Mouse (Mus musculus) c-Kit-positive CD71-positive TER-119-negative erythroid progenitor cells, embryonic 14.5 days (primary cell): Measurements from ENCODE around the gene Endou.

Experiments
- DNase-seq: peaks from one replicate; pipeline ENCODE4 v3.0.0-alpha.2; 2013; ENCODE audit warnings: low read depth

The Endou gene

DNA sequence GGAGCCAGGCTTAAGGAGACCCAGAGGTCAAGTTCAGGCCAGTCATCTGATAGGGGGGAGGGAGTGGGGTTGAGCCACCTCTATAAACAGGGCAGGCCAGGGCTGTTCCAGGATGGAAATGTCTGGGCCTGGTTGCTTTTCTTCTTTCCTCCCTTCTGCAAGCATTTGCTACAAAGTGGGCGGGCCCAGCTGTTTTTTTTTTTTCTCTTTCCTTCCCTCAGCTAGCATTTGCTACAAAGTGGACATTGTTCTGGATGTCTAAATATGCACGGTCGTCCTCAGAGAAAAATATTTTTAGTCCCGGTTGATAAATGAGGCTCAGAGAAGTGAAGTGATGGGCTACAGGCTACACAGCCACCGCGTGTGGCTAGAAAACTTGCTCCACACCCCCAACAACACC, 23.3 kb upstream of the Endou start:
- DNase-seq, result no peak

DNA sequence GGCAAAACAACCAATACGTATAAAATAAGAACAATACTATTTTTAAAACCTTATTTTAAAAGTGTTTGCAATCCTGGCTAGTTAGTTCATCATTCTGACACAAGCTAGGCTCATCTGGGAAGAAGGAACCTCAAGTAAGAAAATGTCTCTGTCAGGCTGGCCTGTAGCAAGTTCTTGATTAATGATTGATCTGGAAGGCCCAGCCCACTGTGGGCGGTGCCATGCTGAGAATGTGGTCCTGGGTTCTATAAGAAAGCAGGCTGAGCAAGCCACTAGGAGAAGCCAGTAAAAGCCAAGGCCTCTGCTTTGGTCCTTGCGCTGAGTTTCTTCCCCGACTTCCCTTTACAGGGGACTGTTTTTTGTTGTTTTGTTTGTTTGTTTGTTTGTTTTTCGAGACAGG, 21.4 kb upstream of the Endou start:
- DNase-seq, result no peak

DNA sequence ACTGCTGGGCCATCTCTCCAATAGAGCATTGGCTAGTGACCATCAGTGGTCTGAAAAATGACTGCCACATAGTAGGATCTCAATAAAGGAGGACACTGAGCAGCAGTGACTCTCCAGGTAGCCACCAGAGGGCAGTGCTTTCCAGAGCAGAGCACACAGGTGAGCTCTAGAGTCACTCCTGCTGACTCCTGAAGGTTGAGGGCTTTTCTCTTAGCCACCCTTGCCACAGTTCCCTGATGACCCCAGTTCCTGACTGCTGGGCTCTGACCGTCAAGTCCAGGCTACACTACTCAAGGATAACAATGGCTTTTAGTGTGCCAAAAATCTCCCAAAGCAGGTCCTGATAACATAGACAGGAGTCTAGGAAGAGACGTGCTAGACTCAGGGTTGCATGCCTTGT, 20.5 kb upstream of the Endou start:
- DNase-seq, result no peak

DNA sequence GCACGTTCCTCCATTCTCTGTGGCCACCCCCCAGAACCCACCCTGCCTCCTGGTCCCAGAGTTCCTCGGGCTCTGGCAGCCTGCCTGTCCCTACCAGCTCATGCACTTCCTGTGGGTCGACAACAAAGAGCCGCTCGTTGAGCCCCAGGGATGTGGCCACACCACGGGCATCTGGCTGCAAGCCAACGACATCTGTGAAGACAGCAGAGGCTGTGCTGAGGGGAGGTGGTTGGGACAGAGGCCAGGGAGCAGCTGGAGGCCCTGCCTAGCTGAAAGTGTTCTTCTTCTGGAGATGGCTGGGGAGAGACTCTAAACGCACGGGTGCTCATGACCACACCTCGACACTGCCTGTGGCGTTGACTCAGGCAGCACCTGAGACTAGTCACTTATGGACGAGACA, 19.6 kb upstream of the Endou start:
- DNase-seq, result no peak

DNA sequence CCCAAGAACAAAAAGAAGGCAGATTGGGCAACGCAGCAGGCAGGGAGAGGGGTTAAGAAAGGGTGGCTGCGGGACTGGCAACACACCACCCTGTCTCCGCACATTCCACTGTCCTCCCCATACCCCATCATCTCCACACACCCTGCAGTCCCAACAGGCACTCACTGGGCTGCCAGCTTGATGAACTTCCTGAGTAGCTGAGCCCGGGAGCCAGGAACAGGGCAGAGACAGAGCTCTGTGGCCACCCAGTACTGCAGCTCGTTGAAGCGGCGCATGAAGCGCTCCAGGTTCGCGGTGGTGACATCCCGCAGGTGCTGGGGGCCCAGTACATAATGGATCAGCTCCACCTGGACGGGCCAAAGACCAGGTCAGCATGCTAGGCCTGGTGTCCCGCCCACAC, 18.7 kb upstream of the Endou start:
- DNase-seq, result no peak

DNA sequence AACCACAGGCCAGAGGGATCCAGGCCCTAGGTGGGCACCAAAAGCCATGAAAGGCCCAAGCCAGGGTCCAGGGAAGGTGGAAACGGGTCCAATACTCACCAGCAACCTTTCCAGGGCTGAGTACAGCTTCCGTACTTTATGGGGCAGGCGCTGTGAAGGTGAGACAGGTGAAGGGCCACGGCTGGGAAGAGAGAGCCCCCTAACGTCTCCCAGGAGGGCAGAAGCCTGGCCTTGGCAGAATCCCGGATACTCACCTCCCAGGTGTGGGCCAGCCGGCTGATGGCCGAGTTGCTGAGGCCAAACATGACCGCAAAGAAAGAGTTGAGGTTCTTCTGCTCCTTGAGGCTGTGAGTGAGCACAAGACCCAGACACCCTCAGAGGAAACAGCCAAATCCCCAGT, 18.3 kb upstream of the Endou start:
- DNase-seq, result no peak

DNA sequence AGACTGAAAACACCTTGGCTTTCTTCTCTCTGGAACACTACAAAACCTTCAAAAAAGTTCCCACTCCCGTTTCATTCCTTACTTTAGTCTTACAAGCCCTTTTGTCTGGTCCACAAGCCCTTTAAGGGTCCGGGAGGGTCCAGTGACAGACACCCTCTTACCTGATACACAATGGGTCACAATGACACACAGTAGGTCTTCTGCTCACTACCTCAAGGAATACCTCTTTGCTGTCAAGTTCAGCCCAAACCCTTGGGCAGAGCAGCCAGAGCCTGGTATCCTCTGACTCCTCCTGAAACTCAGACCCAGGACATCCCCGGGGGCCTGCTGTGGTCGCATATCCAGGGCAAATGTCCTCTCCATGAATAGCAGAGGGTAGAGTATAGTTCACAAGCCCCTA, 17.8 kb upstream of the Endou start:
- DNase-seq, result no peak

DNA sequence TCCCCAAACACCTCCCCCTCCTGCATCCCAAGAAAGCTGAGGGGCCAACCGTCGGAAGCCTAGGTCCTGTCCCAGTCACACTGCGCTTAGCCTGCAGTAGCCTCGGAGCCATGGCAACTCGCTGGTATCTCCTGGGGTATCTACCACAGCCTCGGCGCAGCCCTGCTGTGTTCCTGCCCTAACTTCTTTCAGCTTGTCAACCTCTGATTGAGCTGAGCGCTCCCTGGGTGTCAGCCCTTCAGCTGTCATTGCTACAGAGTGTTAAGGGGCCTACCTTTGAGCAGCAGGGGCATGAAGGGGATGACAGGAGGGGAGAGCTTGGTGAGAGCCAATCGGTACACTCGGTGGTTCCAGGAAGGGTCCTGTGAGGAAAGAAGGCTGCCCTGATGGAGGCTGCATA, 17.2 kb upstream of the Endou start:
- DNase-seq, result no peak

DNA sequence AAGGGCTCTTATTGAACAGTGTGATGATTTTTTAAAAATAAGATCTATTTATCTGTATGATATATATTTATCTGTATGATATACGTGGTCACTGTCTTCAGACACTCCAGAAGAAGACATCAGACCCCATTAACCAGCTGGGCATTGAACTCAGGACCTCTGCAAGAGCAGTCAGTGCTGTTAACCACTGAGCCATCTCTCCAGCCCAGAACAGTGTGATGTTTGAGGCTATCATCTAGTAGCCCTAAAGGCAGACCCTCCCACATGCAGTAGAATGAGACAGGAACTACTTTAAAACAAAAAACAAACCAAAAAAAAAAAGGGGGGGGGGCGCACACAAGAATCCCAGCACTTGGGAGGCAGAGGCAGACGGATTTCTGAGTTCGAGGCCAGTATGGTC, 16.3 kb upstream of the Endou start:
- DNase-seq, result no peak

DNA sequence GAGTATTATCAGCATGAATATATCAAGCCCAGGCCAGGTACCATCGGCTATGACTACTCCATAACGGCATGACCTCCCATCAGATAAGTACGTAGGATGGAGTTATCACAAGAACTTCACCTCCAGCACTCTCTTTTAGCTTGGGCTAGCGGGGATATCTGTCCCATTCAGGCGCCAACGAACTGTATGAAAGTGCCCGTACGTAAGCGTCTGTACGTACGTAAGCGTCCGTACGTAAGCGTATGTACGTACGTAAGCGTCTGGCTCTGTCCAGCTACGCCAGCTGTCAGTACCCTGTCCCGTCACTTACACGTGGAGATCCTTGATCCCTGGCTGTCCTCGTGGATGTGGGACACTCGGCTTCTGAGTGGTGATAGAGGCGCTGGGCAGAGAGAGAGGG, 15.6 kb upstream of the Endou start:
- DNase-seq, result no peak

DNA sequence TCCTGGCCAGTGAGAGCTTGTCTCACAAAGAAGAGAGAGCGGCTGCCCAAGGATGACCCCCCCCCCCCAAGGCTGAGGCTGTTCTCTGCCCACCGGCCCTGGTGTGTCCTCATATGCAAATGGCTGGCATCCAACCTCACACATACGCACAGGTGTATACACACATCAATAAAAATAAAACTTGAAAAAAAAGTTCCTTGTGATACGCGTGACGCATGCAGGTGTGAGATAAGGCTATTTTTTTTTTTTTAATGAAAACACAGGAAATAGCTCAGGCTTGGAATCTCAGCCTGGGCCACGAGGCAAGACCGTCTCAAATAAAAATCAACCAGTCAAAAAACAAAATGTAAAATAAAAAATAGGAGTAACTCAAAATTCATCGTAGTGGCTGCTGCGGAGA, 15.1 kb upstream of the Endou start:
- no peak for DNase-seq

DNA sequence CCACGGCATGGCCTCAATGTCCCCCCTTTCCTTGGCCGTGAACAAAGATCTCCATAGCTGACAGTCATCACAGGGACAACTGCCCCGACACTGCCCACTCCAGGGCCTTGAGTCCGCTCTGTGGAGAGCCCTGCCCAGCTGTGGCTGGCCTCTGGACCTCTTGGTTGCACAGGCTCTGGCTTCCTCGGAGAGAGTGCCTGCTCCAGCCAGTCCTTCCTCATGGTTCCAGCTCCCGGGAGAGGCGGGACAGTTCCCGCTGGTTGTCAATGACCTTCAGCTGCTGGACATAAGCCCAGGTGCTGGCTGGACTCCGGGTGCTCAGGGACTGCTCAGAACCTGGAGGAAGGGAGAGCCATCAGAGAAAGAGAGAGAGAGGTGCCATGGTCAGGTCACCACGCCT, 14.2 kb upstream of the Endou start:
- DNase-seq, result no peak

DNA sequence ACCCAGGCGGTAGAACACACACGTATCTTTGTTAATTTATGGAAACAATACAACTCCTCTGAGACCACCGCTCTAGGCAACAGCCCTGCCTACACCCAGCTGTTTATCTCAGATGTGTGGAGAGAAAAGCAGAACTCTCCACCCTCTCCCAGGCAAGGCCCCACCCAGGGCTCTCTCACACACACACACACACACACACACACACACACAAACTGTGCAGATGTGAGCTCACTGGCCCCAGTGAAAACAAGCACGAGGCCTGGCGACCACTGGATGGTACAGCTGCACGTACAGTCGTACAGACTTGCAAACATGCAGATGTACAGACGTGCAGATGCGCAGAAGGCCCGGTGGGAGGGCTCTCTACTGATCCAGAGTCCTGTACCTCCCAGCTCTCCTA, 13.8 kb upstream of the Endou start:
- DNase-seq, result peak; percentile 36

DNA sequence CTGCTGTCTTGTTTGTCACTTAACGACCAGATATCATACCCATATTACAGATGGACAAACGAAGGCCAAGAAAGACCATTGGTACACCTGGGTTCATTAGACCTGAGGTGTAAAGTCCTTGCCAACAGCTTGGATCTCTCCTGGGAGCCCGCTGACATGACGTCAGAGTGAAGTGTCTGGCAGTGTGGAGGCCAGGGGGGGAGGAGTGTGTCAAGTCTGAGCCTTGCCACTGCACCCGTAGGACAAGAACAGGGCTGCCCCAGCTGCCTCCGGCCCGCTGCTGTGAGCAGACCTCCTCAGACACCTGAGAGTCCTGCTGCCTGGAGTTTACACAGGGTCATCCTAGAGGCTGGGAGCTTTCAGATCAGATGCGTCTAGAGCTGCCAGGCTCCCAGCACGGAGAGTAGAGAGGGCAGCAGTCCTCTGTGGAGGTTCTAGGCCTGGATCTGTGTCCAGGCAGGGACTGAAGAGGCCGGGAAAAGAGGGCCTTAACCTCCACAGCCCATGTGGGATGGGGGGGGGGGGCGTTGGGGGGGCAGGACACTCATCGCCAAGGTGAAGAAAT, 12.9 kb upstream of the Endou start:
- DNase-seq, result no peak

DNA sequence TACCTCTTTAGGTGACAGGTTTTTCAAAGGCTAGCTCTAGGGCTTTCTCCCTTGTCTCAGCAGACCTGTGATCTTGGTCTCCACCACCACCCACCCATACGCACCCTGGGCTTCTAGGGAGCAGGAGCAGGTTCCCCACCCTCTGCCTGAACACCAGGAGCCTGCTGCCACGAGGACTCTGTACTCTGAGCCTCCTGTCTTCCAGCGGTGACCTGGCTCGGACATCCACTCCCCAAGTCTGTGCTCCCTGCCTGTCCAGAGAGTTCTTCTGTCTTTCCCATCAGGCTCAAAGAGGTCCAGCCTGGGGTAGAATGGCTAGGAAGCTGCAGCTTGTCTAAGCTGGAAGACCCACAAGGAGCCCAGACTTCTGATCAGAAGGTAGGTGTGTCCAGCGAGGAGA, 12.1 kb upstream of the Endou start:
- no peak for DNase-seq

DNA sequence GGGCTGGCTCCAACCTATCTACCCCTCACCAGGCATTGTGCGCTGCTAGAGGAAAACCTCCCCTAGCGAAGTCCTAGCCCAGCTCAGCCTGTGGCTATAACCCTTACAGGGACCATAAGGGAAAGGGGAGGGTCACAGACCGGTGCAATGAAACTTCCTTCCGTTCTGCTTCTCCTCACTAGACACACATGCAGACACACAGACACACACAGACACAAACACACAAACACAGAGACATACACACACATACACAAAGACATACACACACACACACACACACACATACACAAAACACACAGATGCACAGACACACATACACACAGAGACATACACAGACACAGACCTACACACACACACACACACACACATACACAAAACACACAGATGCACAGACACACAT, 11.5 kb upstream of the Endou start:
- DNase-seq, result no peak

DNA sequence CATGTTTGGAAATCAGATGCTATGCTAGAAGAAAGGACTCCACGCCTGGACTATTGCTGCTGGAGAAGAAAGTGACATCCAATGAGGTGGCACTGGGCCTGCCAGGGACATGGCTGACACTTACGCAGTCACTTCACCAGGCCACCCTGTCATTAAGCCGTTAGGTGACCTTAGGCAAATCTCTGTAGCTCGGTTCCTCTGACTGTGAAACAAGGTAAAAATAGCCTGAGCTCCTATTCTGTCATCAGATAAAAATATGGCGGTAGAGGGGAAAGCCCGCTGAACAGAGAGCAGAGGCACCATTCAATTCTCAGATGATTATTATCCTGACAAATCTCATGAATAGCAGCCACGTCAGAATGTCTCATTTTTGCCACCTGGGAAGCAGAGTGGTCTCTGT, 10.9 kb upstream of the Endou start:
- no peak for DNase-seq

DNA sequence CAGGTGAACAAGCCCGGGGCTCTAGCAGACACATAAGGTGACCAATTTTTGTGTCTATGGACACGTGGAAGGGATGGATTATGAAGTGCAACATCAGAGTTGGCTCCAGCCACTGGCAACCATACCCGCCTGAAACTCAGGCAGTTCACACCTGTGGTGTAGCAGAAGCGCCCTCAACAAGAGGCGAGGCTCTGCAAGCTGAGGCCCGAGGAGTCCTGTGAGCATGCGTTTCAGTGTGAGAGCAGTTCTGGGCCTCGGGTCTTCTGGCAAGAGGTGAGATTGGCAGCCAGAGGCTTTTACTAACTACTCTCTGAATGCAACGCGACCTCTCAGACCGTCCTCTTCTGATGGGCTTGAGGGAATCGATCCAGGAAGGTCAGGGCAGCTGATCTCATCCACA, 10.5 kb upstream of the Endou start:
- DNase-seq, result no peak

DNA sequence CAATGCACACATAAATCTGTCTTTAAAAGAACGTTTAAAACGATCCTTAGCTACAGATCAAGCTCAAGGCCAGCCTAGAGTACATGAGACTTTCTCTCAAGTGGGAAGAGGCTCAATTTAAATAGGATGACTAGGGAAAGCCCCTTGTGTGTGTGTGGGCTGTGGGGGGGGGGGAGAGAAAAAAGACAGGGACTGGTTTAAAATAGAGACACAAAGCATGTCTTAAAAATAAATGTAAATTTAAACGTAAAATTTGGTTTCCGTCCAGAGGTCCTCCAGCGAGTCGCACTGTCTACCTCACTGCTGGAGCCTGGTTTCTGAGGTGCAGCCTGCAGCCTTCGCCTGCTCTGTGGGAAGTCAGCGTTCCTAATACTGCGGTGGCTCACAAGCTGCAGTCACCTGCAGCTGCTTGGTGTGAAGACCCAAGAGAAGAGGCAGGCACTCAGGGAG, 9.2 kb upstream of the Endou start:
- no peak for DNase-seq

DNA sequence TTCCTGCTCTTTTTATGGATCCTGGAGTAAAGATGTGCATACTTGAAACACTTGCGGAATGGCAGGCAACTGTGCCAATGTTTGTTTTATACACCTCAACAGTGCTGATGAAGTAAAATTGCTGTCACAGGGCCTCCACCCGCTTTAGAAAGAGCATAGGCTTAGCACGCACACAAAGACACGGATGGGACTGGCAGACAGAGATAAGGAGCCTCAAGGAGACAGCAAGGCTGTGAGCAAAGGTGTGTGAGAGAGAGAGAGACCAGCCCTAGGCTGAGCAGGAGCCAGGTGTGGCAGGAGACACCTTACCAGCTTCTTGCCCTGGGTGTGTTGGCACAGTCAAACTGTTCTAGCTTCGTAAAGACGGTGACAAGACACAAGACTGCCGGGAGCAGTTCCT, 7.8 kb upstream of the Endou start:
- no peak for DNase-seq

DNA sequence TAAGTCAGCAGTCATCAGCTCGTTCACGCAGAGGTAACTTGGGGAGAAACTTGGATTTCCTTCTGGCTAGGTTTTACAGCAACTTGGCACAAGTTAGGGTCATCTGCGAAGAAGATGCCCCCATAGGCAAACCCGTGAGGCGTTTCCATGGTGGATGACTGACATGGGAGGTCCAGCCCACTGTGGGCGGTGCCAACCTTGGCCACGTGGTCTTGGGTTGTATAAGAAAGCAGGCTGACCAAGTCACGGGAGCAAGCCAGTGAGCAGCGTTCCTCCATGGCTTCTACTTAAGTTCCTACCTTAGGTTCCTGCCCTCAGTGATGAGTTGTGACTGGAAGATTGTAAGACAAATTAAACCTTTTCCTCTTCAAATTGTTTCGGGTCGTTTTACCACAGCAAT, 849 bp upstream of the Endou start:
- DNase-seq, result no peak

DNA sequence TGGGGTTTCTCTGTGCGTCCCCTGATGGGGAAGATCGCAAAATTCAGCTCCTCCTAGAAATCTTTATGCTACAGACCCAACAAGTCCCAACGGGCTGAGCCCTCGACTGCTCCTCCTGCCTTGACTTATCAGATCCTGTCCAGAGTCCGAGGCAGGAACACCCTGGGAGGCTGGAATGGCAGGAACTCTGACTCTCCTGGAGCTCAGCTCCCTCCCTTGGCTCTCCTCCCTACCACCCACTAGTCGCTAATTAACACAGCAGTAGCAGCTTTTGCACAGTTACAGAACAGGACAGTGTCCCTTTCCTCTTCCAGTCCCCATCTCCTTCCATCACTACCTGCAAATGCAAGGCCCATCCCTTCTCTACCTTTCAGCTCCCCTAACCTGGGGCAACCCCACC, 774 bp downstream of the Endou start:
- no peak for DNase-seq

DNA sequence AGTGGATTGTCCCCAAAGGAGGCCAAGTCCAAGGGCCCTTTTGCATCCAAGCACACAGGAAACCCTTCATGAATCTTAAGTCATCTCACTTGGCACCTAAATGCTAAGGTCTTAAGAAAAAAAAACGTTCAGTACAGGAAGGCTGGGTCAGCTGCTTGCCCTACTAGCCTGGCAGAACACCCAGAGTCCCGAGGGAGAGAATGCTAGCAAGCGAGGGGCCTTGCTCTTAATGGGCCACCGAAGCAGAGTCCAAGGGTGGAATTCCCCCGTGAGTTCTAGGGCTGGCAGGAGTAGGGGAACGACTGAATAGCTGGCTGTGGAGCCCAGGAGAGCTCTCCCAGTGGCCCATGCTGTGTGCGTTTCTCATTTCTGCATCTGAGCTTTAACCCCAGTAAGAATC, 2.3 kb downstream of the Endou start:
- DNase-seq, result no peak

DNA sequence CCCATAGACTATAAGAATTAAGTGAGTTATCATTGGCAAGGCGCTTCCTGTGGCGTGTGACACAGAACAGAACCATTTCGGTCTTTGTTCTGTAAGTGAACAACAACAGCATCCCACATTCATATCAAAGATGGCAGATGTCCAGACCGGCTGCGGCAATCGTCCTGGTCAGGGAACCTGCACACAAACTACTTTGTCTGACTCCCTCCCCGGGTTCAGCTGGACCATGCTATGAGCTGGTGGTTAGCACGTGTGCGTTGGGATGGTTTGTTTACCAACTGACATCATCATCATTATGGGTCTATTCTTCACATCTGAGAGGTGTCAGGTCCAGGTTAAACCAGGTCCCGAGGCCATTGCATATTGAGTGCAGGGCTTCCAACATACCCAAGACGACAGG, 2.7 kb downstream of the Endou start:
- no peak for DNase-seq

DNA sequence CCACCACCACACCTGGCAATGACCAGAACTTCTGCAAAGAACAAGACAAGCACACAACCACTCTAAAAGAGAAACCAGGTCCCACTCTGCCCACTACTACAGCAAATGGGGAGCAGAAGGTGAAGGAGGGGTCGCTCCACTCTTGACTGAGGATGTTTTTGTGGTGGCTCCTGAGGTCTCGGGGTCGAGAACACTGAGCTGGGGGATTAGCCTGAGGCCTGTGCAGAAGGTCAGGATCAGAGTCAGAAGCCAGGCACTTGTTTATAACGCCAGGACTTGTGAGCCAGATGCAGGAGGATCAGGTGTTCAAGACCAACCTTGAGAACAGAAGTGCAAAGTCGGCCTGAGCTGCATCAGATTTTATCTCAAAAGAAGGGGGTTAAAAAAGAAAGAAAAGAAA, 3.6 kb downstream of the Endou start:
- no peak for DNase-seq
